Mouse (Mus musculus): ENCODE measurements around the gene Ssxb9.
"Not testable (repeated sequence)": the region's sequence is repeated elsewhere in the genome, so short reads cannot be mapped to it uniquely, and the experiment has no call there.

Gene Ssxb9

GRCm38 (mm10) chrX:8366678-8367077, at the start of gene Ssxb9:
Gene Ssxb9, plus strand, starts transcription at chrX:8366978.
- DNase-seq (ENCODE audit: low spot score) = not testable (repeated sequence)

DNA sequence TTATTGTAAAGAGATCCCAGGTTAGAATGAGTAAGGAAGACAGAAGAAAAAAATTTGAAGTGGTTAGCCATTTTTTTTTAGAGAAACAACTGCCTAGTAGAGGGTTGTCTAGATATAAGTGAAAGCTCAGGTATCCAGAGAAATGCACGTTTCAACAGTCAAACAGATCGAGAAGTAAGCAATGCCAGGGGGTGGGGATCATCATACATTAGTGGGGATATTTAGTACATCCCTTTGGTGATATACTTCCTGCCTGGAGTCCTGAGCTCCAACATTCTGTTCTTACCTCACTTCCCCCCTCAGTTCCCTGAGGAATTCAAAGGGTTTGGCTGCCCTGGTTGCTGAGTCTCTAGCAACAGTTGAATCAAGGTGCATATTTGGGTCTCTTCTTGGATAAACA, 39.7 kb upstream of the Ssxb9 start, which contains the start of gene Ssxb10:
Ssxb10 (plus strand) TSS at position 301 of the 400 bp plus-strand sequence.
- DNase-seq (ENCODE audit: low spot score) = no peak

DNA sequence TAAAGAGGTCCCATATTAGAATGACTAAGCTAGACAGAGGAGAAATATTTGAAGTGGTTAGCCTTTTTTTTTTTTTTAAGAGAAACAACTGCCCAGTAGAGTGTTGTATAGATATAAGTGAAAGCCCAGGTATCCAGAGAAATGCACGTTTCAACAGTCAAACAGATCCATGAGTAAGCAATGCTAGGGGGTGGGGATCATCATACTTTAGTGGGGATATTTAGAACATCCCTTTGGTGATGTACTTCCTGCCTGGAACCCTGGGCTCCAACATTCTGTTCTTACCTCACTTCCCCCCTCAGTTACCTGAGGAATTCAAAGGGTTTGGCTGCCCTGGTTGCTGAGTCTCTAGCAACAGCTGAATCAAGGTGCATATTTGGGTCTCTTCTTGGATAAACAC, 46.2 kb downstream of the Ssxb9 start, which contains the start of gene Ssxb1:
Ssxb1 (plus strand) TSS at position 301 of the 400 bp plus-strand sequence.
- DNase-seq (ENCODE audit: low spot score) = not testable (repeated sequence)
